Mouse (Mus musculus): ENCODE results near the gene Krt27.

DNA sequence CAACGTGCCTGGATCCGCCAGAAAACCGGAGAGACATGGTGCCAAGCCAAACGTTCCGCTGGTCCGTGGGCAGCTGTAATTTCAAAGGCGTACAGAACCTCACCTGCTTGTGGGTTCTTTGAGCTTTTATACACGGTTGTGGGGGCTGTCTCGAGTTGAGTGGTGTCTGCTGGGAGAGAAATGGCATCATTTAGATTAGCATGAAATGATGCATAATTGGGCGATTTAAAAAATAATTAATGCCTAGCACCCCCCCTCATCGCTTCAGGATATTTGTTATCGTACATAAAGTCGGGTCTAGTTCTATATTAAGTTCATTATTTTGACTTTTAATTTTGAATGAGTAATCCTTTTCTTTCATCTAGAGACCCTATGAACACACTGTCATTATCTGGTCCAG, 23.9 kb upstream of the Krt27 start, which contains the start of gene Krt28:
- TF ChIP-seq GATA1 (IDR thresholded peaks at IDR 0.05; ENCODE audit: borderline replicate concordance, low read length) (no peak), FLI1 (IDR thresholded peaks at IDR 0.05; ENCODE audit: low read length) (no peak)

Measured in megakaryocyte, embryonic 14.5 days (primary cell).